Mouse (Mus musculus) kidney, postnatal 14 days (tissue): ENCODE data around the gene Sdf4.

Source experiments
- DNase-seq: peaks from one replicate; pipeline ENCODE4 v3.0.0; 2022; ENCODE audit warnings: mixed read lengths

Gene Sdf4

GRCm38 (mm10) chr4:155992241-155992905, at the start of gene Sdf4, which contains the start of gene B3galt6:
Gene Sdf4 (plus strand): TSS chr4:155992872.
Gene B3galt6 (minus strand): TSS chr4:155992649.
- peak; percentile 91 for DNase-seq

- DNase-seq = peak; percentile 44
Observed at GRCm38 (mm10) chr4:155943049-155943452, 49.6 kb upstream of the Sdf4 start.

DNA sequence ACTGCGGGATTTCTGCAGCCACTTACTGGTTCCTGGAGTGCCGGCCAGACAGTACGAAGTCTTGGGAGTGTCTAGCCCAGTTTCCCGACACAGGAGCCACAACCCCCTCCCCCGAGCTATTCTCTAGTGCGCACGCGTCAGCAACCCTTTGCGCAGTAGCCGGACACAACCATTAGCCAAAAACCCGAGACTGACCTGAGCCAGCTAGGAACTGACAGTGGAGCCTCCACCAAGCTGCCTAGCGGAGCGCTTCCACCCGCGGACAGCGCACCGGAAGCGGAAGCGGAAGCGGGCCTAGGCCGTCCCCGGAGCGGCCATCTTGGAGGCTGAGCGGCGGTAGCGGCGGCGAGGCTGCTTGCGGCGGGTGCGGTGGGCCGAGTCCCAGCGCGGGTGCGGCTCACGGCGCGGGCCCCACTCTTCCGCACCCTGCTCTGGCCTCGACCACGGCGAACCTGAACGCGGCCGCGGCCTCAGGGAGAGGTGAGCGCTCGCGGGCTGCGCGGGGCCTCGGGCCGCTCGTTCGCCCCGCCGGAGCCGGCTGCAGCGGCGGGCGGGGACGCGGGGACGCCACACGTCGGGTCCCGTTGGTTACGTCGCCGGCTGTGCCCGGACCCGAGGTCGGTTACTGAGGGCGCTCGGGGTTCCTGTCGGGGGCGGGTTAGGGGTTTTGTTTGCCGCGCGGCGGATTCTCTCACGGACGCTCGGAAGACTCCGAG, 49.0 kb upstream of the Sdf4 start, which contains the start of gene Ube2j2:
Gene Ube2j2, plus strand, starts transcription at position 298 of the 716 bp plus-strand sequence.
- peak; percentile 98 for DNase-seq

DNA sequence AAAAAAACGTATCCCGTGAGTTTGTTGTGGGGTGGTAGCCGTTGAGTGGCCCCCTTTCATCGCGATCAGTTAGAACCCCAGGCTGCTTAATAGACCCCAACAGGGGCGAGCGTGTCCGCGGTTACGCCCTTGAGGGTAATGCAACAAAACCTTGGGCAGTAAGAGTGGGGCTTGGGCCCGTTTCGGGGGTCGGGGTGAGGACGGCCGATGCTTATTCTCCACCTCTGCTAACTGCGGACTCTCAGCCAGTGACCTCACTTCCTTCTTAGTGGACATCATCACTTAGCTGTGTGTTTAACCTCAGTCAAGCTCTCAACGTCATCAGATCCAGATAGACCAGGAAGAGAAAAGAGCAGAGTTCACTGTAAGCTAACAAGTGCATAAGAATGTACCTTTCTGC, 48.4 kb upstream of the Sdf4 start:
- peak; percentile 19 for DNase-seq

DNA sequence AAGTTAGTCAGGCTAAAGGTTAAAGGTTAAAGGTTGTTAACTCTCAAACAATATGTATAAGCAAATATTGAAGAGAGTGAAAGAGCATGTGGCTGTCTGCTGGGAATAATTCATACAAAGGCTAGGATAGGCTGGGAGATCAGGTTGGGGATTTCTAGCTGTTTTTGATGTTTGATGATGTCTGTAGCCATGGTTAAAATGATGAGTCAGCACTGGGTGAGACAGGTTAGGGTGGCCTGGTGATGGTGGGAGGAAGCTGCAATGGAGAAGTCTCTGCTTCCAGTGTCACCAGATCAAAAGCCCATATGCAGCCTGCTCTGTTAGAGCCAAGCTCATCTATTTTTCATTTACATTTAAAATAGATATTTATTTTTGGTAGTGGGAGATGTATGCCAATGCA, 45.6 kb upstream of the Sdf4 start:
- no peak for DNase-seq

GRCm38 (mm10) chr4:155955491-155955890, 37.2 kb upstream of the Sdf4 start:
- no peak for DNase-seq

GRCm38 (mm10) chr4:155959275-155959674, 33.4 kb upstream of the Sdf4 start:
- peak; percentile 84 for DNase-seq

DNA sequence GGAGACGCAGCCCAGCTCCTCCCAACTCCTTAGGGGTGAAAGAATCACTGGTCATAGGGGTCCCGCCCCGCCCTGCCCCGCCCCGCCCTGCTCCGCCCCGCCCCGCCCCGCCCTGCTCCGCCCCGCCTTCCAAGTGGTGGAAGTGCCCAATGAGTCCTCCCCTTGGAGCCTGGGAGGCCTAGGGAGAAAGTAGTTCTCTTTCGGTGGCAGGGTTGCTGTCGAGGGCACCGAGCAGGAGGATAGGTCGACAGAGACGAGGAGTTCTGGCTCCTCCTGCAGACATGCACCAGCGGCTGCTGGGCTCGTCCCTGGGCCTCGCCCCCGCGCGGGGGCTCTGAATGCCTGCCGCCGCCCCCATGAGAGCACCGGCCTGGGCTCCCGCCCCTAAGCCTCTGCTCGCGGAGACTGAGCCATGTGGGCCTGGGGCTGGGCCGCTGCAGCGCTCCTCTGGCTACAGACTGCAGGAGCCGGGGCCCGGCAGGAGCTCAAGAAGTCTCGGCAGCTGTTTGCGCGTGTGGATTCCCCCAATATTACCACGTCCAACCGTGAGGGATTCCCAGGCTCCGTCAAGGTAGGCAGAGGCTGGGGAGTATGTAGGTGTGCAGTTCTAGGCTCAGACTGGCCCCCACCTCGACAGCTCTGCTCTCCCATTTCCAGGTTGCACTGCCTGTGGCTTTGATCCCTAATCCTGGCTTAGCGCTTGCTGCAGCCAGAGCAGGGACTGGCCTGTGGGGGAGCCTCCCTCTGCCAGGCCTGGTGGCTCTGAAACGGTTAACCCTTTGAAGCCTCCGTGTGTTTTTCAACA, 30.3 kb upstream of the Sdf4 start, which contains the start of gene C1qtnf12:
Gene C1qtnf12, plus strand, starts transcription at position 152 of the 805 bp plus-strand sequence.
- DNase-seq = peak; percentile 75

DNA sequence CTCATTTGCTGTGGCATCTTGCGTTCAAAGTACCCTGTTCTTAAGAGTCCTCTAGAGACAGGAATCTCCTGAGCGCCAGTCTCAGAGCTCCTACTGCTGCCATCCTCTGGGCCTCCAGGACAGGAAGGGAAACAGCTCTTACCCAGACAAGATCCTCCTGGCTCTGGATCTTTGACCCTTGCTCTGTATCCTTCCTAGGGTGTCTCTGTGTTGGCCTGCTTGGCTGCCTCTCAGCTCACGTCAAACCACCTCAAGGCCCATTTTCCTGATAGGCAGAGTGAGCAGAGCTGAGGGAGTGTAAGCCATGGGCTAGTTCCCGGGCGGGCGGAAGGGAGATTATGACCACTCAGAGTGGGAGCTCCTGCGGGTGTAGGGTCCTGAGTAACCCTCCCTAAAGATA, 29.6 kb upstream of the Sdf4 start:
- DNase-seq = peak; percentile 40

DNA sequence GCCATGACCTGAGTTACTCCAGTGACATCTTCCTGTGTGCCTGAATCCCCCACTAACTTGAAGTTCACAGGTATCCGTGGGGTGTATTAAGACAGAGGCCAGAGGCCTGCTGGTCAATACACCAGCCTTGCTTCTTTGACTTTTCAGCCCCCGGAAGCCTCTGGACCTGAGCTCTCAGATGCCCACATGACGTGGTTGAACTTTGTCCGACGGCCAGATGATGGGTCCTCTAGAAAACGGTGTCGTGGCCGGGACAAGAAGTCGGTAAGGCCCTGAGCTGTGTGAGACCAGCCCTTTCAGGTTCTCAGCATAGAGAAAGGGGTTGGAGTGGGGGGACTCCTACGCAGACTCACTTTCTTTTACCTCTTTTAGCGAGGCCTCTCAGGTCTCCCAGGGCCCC, 28.3 kb upstream of the Sdf4 start:
- DNase-seq = peak; percentile 41

GRCm38 (mm10) chr4:155969043-155969653, 23.5 kb upstream of the Sdf4 start:
- no peak for DNase-seq

DNA sequence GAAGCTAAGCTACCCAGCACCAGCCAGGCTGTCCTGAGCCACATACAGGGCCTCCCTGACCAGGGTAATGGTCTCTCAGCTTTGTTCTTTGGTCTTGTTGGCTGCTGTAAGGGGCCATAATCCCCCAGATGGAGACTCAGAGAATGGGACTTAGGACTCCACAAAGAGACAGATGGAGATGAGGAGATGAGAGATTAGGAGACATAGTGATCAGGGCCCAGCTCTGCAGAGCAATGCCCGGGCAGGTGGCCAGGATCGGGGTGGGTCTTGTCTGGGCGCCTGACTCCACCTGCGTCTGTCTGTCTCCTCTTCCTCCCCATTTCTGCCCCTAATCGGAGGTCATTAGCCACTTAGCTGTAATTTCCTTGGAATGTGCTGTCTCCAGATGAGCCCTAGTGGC, 22.4 kb upstream of the Sdf4 start:
- DNase-seq = no peak

- no peak for DNase-seq
Observed at GRCm38 (mm10) chr4:155972651-155973050, 20.0 kb upstream of the Sdf4 start.

DNA sequence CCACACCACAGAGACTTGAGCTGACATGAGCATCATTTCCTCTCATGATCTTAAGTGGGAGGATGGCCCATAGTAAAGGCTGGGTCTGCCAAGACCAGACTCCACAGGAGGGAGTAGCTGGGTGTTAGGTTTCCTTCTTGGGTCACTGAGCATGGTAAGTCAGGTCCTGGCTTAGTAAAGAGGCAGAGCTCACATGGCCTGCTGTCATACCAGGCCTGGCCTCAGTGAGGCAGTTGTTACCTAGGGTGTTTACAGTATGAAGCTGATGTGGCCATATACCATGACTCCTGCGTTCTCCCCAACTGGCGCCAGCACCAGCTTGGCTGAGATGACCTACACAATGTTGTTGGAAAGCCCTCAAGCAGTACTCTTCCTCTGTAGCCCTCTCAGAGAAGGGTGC, 19.4 kb upstream of the Sdf4 start:
- DNase-seq = no peak

- DNase-seq = no peak
Observed at GRCm38 (mm10) chr4:155981436-155982082, 11.1 kb upstream of the Sdf4 start.

DNA sequence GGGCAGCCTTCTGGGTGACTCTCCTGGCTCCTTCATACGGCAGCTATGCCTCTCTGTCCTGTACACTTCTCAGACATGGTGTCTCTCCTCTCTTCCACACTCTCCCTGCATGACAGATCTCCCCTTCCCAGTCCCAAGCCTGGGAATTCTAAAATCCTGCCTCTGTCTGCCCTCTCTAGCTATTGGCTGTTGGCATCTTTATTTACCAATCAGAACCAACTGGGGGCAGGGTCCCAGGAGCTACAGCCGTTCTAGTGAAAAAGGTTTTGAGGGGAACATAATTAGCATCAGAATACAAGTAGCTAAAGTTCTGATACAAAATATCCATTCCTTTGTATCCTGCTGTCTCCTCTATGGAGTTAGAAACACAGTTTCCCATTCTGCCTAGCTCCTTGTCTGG, 8.9 kb upstream of the Sdf4 start:
- DNase-seq = no peak

GRCm38 (mm10) chr4:155991211-155991907, 1.3 kb upstream of the Sdf4 start:
- no peak for DNase-seq

DNA sequence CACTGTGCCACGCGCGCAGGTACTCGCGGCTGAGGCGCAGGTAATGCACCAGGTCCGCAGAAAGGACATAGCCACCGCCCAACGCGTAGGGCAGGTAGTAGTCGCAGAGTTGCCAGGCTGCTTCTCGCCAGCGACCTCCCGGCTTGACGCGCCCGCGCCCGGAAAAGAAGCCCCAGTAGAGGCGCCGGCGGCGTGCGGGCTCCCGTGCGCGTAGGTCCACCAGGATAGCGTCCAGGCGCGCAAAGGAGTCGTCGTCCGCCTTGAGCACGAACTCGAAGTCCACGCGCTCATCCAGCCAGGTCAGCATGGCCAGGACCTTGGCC, 803 bp upstream of the Sdf4 start:
- DNase-seq = no peak

DNA sequence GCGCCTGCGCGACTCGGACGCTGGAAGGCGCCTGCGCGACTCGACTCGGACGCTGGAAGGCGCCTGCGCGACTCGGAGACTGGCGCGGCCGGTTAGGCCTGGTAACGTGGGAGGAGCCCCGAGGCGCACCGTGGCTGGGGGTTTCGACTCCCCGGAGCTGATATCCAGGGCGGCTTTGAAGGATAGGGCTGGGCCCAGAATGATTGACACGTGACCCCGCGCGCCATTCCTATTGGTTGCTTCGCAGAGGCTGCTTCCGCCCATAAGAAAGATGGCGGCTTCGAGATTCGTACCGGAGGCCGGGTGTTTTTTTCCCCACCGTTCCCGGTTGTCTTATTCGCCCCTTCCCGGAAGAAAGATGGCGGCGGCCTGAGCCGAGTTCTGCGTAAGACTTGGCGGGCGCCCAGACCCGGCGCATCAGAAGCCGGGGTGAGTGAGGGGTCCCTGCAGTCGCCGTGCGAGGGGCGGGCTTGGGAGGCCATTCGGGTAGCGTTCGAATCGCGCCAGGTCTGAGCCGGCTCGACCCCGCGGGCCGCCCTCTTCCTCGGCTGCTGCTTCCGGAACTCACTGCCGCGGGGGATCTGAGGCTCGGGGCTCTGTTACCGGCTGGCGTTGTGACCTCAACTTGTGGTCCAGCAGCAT, 355 bp downstream of the Sdf4 start:
- peak; percentile 96 for DNase-seq

DNA sequence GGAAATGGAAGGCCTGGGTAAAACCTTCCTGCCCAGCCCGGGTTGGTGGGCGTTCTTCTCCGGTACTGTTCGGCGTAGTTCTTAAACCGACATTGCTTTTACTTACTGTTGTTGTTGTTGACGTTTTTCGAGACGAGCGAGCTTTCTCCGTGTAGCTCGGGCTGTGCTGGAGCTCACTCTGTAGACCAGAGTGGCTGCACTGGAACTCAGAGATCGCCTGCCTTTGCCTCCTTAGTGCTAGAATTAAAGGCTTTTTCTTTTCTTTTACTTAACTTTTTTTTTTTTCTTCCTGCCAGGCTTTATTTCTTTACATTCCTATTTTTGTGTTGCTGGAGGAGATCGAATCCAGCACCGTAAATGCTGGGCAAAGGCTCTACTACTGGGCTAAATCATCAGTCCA, 934 bp downstream of the Sdf4 start:
- DNase-seq = no peak

DNA sequence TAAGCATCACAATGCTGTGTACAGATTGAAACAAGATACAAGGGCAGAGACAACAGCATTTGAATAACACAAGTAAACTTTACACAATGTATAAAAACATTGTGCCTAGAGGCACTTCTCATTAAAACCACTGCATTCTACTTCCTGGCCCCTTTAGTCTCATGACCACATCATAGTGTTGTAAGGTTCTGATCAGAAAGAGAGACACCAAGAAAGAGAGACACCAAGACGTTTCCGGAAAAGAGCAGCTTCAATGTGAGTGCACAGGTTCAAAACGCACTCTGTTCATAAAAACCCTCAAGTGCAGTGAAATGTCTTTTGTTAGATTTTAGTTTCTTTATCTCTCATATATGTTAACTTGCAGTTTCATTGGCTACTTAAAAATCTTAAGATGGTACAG, 11.4 kb downstream of the Sdf4 start:
- no peak for DNase-seq

- no peak for DNase-seq
Observed at GRCm38 (mm10) chr4:156008369-156008768, 15.7 kb downstream of the Sdf4 start.
